Mouse (Mus musculus) megakaryocyte, embryonic 14.5 days (primary cell): ENCODE measurements around the gene Prrc2a.

Experiments
- FLI1 ChIP-seq: IDR thresholded peaks from 2 replicates; pipeline ENCODE4 v1.6.1; 2012; ENCODE audit warnings: low read length, inconsistent platforms, mixed read lengths
- GATA1 ChIP-seq: IDR thresholded peaks from 3 replicates; pipeline ENCODE4 v1.6.1; 2012; ENCODE audit warnings: mixed read lengths, low read length, inconsistent platforms, borderline replicate concordance

DNA sequence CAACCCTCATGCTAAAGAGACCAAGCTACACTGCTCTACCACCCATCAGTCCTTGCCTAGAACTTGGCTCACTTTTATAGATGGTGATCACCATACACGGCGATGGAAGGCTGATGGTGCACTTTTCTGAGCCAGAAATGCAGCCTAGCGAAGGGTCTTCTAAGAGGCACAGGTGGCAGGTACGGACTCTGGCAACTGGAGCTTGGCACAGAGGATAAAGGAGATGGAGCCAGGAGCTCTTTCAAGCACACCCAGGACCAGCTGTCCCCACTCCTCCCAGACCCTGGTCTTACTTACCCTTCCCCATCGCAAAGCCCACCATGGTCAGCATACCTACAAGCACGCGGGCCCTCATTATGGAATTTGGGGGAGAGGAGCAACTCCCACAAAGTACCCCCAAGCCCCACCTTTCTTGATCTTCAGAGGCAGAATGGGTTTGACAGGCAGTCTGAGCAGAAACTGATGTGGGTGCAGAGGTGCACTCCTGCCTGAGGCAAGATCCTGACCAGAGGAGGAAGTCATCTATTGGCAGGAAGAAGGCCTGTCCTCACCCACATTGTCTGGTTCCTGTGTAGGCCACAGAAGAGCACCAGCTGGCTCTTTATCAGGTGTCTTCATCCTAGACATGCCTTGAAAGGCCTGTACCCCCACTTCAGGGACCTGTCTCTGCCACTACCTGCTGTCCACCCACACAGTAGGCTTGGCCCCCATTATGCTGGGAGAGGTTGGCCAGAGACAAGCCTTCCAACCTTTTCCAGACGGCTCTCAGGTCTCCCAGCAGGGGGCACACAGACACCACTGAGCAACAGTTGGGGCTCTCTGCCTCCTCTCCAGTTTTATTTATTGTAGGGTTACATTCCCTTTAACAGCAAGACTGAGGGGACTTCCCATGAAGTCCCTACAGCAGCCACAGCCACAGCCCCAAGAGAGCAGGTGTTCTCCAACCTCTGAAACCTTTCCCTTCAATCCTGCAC lies 49.4 kb downstream of the Prrc2a start, which contains the start of gene Ly6g5b:
- TF ChIP-seq GATA1 (no peak), FLI1 (no peak)
